Mouse (Mus musculus) forebrain, embryonic 13.5 days (tissue): Measurements from ENCODE around the gene Ptprr. TPM values are rescaled to one million over a fixed set of nuclear protein-coding genes. Genes with fewer than 3 reads are reported as not detected.

ENCODE experiments used
- ATAC-seq: fragments of 200-750 bp; cut with Nextera tagmentation; 2 replicates; pipeline ENCODE4 v1.8.0; 2017
- H3K27ac ChIP-seq: fragments of 300-500 bp; sonication (generic); 2 replicates; pipeline ENCODE4 v1.5.1; 2015; ENCODE audit warnings: inconsistent platforms, mild to moderate bottlenecking, moderate library complexity
- H3K27me3 ChIP-seq: fragments of 300-500 bp; sonication (generic); 2 replicates; pipeline ENCODE4 v1.6.1; 2015; ENCODE audit warnings: mild to moderate bottlenecking, inconsistent platforms
- H3K36me3 ChIP-seq: fragments of 300-500 bp; sonication (generic); 2 replicates; pipeline ENCODE4 v1.6.1; 2015; ENCODE audit warnings: mild to moderate bottlenecking, inconsistent platforms; ENCODE audit not compliant: poor library complexity, severe bottlenecking
- H3K4me1 ChIP-seq: fragments of 300-500 bp; sonication (generic); 2 replicates; pipeline ENCODE4 v1.6.1; 2015; ENCODE audit warnings: inconsistent platforms
- H3K4me2 ChIP-seq: fragments of 300-500 bp; sonication (generic); 2 replicates; pipeline ENCODE4 v1.6.1; 2015; ENCODE audit warnings: inconsistent platforms, mild to moderate bottlenecking, moderate library complexity
- H3K4me3 ChIP-seq: fragments of 300-500 bp; sonication (generic); 2 replicates; pipeline ENCODE4 v1.5.1; 2015; ENCODE audit warnings: mild to moderate bottlenecking, inconsistent platforms
- H3K9ac ChIP-seq: fragments of 300-500 bp; sonication (generic); 2 replicates; pipeline ENCODE4 v1.6.1; 2015; ENCODE audit warnings: mild to moderate bottlenecking, inconsistent platforms
- H3K9me3 ChIP-seq: fragments of 300-500 bp; sonication (generic); replicated peaks from 2 replicates; pipeline ENCODE4 v1.6.1; 2016; ENCODE audit warnings: inconsistent platforms
- WGBS: fragments of 180-500 bp; shearing (Covaris S2); methylation state at CpG from one replicate; pipeline ENCODE4 v1.1.7; 2015; 5-methylcytosine and 5-hydroxymethylcytosine counted together
- polyA plus RNA-seq: library from polyadenylated mRNA; unstranded; fragments of >200 nt; fragmentation: Nextera tagmentation; extraction: Ambion mirVana; gene quantifications from 2 replicates; pipeline ENCODE4 v1.2.1, GENCODE M21; 2015

Ptprr gene
- polyA plus RNA-seq, 1 experiment from 2014 or later: 1.9 TPM

- Histone ChIP-seq H3K4me2 (peak overlapping the region; percentile 20; the same call in 1 of the 2 replicates), H3K9me3 (no peaks in the 10 kb centered on the region), H3K27me3 (0 out of 2 replicates have a peak, but pooled peaks cover 3% of the 10 kb centered on the region), H3K36me3 (no peaks in the 10 kb centered on the region), H3K27ac (no peak overlapping the region), H3K4me1 (peaks cover 18% of the 10 kb centered on the region), H3K4me3 (no peak overlapping the region), H3K9ac (no peak overlapping the region)
- 41% methylated on average over 10 of the region's 10 CpGs for WGBS
- no peak for ATAC-seq
Measured at GRCm38 (mm10) chr10:116175324-116175883, 157.4 kb downstream of the Ptprr start.

DNA sequence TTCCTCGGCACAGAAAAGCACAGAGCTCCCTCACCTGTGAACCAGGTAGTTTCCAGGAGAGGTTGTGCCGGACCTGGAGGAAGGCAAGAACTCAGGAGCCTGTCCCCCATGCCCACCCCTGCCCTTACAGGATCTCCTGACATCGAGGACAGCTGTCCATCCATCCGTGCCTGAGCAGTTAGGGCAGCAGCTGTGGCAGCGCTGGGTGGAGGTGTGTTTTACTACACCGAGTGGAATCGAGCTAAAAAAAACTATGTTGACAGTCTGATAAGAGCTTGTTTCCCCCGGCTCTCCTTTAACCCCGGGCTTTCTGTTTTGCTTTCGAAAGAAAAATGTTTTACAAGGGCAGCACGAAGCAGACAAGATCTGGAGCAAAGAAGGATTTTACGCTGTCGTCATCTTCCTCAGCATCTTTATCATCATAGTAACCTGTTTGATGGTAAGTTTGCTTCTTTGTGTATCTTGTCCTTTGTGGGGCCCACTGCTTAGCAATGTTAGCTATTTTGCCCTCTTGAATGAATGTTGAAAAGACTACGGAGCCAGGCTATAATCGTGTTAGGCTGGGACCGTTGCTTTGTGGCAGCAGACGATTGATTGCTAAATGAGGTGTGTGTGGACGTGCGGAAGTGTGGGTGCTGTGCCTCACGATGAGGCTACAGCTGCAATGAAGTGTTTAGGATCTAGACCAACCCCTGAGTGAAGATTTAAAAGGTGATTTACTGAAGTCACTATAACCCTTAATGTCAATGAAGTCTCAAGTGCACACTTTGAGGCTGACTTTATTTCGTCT, 159.6 kb downstream of the Ptprr start:
- peaks cover 18% of the 10 kb centered on the region for H3K4me1 ChIP-seq
- no peak overlapping the region for H3K27ac ChIP-seq
- no peaks in the 10 kb centered on the region for H3K36me3 ChIP-seq
- H3K9me3 ChIP-seq: no peaks in the 10 kb centered on the region
- H3K4me3 ChIP-seq: no peak overlapping the region
- no peak for ATAC-seq
- H3K4me2 ChIP-seq: peak overlapping the region; percentile 34
- 40% methylated on average over 21 of the region's 21 CpGs for WGBS
- H3K27me3 ChIP-seq: 0 out of 2 replicates have a peak, but pooled peaks cover 3% of the 10 kb centered on the region
- no peak overlapping the region for H3K9ac ChIP-seq

GRCm38 (mm10) chr10:116181235-116181634, 163.2 kb downstream of the Ptprr start:
- H3K9me3 ChIP-seq: no peaks in the 10 kb centered on the region
- 0 out of 2 replicates have a peak, but pooled peaks cover 3% of the 10 kb centered on the region for H3K27me3 ChIP-seq
- H3K4me1 ChIP-seq: peaks cover 11% of the 10 kb centered on the region
- no peak overlapping the region for H3K9ac ChIP-seq
- no peak overlapping the region for H3K4me2 ChIP-seq
- no peak for ATAC-seq
- 90% methylated on average over 5 of the region's 5 CpGs for WGBS
- H3K36me3 ChIP-seq: no peaks in the 10 kb centered on the region
- no peak overlapping the region for H3K27ac ChIP-seq
- no peak overlapping the region for H3K4me3 ChIP-seq

DNA sequence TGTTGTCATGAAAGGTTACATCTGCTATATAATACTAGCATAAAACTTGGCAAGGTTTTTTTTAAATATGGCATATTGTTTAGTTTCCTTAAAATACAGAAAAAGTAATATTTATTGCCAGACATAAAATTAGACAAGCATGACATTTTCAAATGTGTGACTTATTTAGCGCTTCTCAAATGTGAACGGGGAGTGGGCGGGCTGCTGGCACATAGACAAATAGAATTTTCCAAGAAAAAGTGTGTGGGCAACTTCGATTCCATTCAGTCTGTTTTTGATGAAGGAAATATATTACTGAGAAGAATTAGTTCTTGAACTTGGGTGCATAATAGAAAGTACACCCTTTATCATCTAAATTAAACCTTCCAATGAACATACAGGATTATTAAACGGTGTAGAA, 164.2 kb downstream of the Ptprr start:
- WGBS: 90% methylated on average over 5 of the region's 5 CpGs
- Histone ChIP-seq H3K36me3 (no peaks in the 10 kb centered on the region), H3K27ac (no peak overlapping the region), H3K27me3 (0 out of 2 replicates have a peak, but pooled peaks cover 3% of the 10 kb centered on the region), H3K9me3 (no peaks in the 10 kb centered on the region), H3K4me2 (no peak overlapping the region), H3K9ac (no peak overlapping the region), H3K4me3 (no peak overlapping the region), H3K4me1 (peaks cover 7% of the 10 kb centered on the region)
- no peak for ATAC-seq

GRCm38 (mm10) chr10:116183258-116183657, 165.2 kb downstream of the Ptprr start:
- Histone ChIP-seq H3K9me3 (no peaks in the 10 kb centered on the region), H3K4me2 (no peak overlapping the region), H3K27ac (no peak overlapping the region), H3K9ac (no peak overlapping the region), H3K4me1 (no peaks in the 10 kb centered on the region), H3K27me3 (0 out of 2 replicates have a peak, but pooled peaks cover 3% of the 10 kb centered on the region), H3K36me3 (no peaks in the 10 kb centered on the region), H3K4me3 (no peak overlapping the region)
- ATAC-seq: no peak
- 73% methylated on average over 3 of the region's 3 CpGs for WGBS

DNA sequence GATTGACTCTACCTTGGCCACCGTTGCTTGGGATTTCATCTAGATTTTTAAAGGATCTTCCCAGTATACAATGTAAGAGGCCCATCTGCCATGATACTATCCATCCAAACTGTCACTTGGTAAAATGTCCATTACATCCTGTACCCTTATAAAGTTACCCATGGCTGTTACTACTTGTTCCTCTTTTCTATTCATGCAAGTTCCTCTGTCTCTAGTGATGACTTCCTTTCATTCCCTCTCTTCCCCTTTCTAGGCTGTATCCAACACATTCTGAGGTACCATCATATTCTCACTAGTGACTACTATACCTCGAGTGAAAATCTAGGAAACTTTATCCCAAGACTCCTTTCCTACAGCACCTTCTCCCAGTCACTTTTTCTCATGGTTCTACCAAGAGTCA, 173.7 kb downstream of the Ptprr start:
- no peak overlapping the region for H3K4me3 ChIP-seq
- no peaks in the 10 kb centered on the region; the same call in 1 of the 2 replicates for H3K4me1 ChIP-seq
- H3K4me2 ChIP-seq: no peak overlapping the region
- no peak for ATAC-seq
- no peak overlapping the region for H3K9ac ChIP-seq
- H3K9me3 ChIP-seq: no peaks in the 10 kb centered on the region
- WGBS: 83% methylated on average over 2 of the region's 2 CpGs
- no peaks in the 10 kb centered on the region for H3K27me3 ChIP-seq
- no peak overlapping the region for H3K27ac ChIP-seq
- no peaks in the 10 kb centered on the region for H3K36me3 ChIP-seq

DNA sequence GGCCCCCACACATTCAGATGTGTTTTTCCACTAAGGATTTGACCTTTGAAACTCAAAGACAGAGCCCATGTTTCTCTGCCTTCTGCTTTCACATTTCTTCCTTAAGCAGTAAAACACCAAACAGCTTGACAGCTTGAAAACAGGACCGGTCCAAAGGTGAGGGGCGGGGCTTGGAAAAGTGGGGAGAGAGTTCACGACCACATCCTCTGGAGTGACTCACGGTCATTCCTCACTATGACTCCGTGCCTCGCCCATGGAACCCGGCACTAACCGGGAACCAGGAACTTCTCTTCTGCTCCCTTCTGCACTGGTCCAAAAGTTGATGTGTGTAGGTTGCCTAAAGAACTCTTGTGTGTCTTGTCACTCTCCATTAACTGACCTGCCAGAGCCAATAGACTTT, 174.3 kb downstream of the Ptprr start:
- no peak for ATAC-seq
- whole genome bisulfite sequencing: 89% methylated on average over 8 of the region's 8 CpGs

DNA sequence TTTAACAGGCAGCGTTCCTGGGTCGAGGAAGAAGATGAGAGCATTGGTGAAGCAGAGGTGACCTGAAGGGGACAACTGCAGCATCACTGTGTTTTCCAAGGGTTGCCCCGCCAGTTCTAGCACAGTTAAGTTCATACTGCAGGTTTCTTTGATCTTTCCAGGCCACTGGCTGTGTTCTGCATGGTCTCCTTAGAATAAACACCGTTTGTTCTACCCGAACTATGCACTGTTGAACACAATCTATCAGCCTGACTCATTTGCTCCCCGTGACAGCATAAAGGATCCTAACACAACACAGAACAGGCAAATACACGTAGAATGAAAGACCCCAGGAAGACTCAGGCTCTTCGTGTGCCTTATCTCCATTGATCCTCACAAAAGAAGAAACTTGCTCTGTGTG, 176.4 kb downstream of the Ptprr start:
- H3K27me3 ChIP-seq: no peaks in the 10 kb centered on the region
- H3K9ac ChIP-seq: no peak overlapping the region
- H3K9me3 ChIP-seq: no peaks in the 10 kb centered on the region
- H3K36me3 ChIP-seq: no peaks in the 10 kb centered on the region
- no peak overlapping the region for H3K27ac ChIP-seq
- H3K4me3 ChIP-seq: no peak overlapping the region
- no peak for ATAC-seq
- whole genome bisulfite sequencing: 53% methylated on average over 8 of the region's 8 CpGs
- H3K4me2 ChIP-seq: no peak overlapping the region
- peaks cover 4% of the 10 kb centered on the region; the same call in 1 of the 2 replicates for H3K4me1 ChIP-seq

More for the DNA sequence above, 174.3 kb downstream of the Ptprr start:
- H3K27ac ChIP-seq: no peak overlapping the region
- no peaks in the 10 kb centered on the region for H3K36me3 ChIP-seq
- no peaks in the 10 kb centered on the region for H3K9me3 ChIP-seq
- peaks cover 4% of the 10 kb centered on the region; the same call in 1 of the 2 replicates for H3K4me1 ChIP-seq
- no peak overlapping the region for H3K4me3 ChIP-seq
- no peak overlapping the region for H3K9ac ChIP-seq
- H3K4me2 ChIP-seq: no peak overlapping the region
- no peaks in the 10 kb centered on the region for H3K27me3 ChIP-seq

GRCm38 (mm10) chr10:116196596-116197415, 178.8 kb downstream of the Ptprr start:
- no peaks in the 10 kb centered on the region for H3K36me3 ChIP-seq
- peak; percentile 61 for ATAC-seq
- no peak overlapping the region for H3K27ac ChIP-seq
- H3K9ac ChIP-seq: no peak overlapping the region
- no peak overlapping the region for H3K4me3 ChIP-seq
- H3K4me1 ChIP-seq: peaks cover 4% of the 10 kb centered on the region; the same call in 1 of the 2 replicates
- WGBS: 19% methylated on average over 14 of the region's 14 CpGs
- peak overlapping the region; percentile 42 for H3K4me2 ChIP-seq
- H3K9me3 ChIP-seq: no peaks in the 10 kb centered on the region
- H3K27me3 ChIP-seq: no peaks in the 10 kb centered on the region

DNA sequence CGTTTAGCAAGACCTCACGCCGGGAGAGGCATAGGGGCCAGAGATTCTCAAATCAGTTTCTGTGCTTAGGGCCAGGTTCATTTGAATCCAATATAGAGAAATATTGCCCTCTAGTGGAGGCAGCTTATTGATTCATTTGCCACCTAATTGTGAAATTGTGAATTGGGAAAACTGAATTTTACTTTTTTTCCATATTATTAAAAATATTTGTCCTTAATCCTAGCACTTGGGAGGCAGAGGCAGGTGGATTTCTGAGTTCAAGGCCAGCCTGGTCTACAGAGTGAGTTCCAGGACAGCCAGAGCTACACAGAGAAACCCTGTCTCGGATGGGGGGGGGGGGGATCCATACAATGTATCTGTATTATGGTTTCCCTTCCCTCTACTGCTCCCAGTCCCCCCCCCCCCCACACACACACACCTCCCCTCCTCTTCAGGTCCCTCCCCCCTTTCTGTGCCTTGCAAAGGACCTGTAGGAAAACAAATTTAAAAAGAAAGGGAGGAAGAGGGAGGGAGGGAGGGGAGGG, 179.5 kb downstream of the Ptprr start:
- no peak overlapping the region for H3K4me3 ChIP-seq
- ATAC-seq: peak; percentile 57

DNA sequence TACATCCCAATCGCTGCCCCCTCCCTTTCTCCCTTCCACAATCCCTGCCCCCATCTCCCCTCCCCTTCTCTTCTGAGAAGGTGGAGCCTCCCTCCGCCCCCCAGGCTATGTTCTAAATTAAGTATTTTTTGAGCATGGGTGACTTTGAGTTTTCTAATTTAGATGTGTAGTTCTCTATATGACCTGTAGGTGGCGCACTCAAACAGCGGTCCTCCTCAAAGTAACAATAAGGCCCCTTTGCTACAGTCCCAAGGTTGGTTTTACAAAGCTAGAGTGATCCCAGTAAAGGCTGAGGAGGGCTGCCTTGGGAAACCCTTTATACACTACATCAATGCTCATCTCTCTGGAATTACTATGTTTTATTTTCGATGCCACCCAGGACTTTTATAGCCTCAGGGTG, 181.0 kb downstream of the Ptprr start:
- Histone ChIP-seq H3K36me3 (no peaks in the 10 kb centered on the region), H3K27ac (no peak overlapping the region), H3K27me3 (no peaks in the 10 kb centered on the region), H3K4me1 (peaks cover 4% of the 10 kb centered on the region; the same call in 1 of the 2 replicates), H3K9me3 (no peaks in the 10 kb centered on the region), H3K9ac (no peak overlapping the region), H3K4me2 (no peak overlapping the region), H3K4me3 (no peak overlapping the region)
- no peak for ATAC-seq
- WGBS: 21% methylated on average over 5 of the region's 5 CpGs

More for the DNA sequence above, 179.5 kb downstream of the Ptprr start:
- Histone ChIP-seq H3K4me1 (peaks cover 4% of the 10 kb centered on the region; the same call in 1 of the 2 replicates), H3K36me3 (no peaks in the 10 kb centered on the region), H3K27ac (no peak overlapping the region), H3K27me3 (no peaks in the 10 kb centered on the region), H3K4me2 (peak overlapping the region; percentile 42), H3K9me3 (no peaks in the 10 kb centered on the region), H3K9ac (no peak overlapping the region)
- 16% methylated on average over 4 of the region's 4 CpGs for WGBS
